Mouse (Mus musculus): ENCODE results near the gene Plxna2. TPM values are rescaled to one million over a fixed set of nuclear protein-coding genes. Genes with fewer than 3 reads are reported as not detected.

The Plxna2 gene
- polyA plus RNA-seq, 2 experiments, result 1.1 to 1.2 TPM

DNA sequence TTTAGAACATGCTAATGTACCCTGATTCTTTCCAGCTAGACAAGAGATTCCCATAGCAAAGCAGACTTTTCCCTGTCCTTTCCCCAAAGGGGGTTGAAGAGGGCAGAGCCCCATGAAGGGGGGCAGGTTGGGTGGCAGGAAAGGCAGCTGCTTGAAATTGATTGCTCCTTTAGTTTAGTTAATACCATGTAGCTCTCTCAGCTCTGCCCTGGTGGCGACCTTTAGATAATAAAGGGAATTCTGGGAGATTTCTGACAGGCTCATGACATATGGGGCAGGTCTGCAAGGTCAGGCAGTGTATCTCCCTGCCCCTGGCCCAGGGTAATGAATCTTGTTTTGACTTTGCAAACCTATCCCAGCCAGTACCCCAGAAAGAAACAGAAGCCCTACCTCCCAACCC, 17.4 kb downstream of the Plxna2 start:
- H3K4me1 ChIP-seq (replicated peaks; ENCODE audit: control insufficient read depth in 2 of 2, insufficient read depth in 2 of 2, low read length in 1 of 2), result peaks cover 0 to 2% of the 10 kb centered on the region in 2 experiments; a peak in 1 of 4 replicates
- no peak overlapping the region for H3K4me3 ChIP-seq (ENCODE audit: insufficient read depth in 1 of 2, low read depth in 2 of 2, low read length in 2 of 2)
- DNase-seq (ENCODE audit: low read depth in 3 of 3, low spot score in 3 of 3) (no peak), ATAC-seq (ENCODE audit: insufficient read depth) (no peak)
- TF ChIP-seq CTCF (IDR thresholded peaks at IDR 0.05; ENCODE audit: low read depth), result no peak
- TF ChIP-seq EP300 (IDR thresholded peaks at IDR 0.05; ENCODE audit: low read depth), result no peak
- no peak overlapping the region for H3K9ac ChIP-seq (replicated peaks)
- H3K27me3 ChIP-seq (ENCODE audit: control insufficient read depth, insufficient read depth, low read length), result no peaks in the 10 kb centered on the region
- WGBS (ENCODE audit: insufficient replicate concordance), result 18% methylated on average over 1 of the region's 1 CpGs
- no peak overlapping the region for H3K27ac ChIP-seq
- H3K4me2 ChIP-seq (ENCODE audit: low read depth), result no peak overlapping the region
- H3K36me3 ChIP-seq (replicated peaks; ENCODE audit: control insufficient read depth, insufficient read depth, low read depth), result no peaks in the 10 kb centered on the region
- H3K9me3 ChIP-seq (ENCODE audit: control insufficient read depth, low read length), result no peaks in the 10 kb centered on the region

DNA sequence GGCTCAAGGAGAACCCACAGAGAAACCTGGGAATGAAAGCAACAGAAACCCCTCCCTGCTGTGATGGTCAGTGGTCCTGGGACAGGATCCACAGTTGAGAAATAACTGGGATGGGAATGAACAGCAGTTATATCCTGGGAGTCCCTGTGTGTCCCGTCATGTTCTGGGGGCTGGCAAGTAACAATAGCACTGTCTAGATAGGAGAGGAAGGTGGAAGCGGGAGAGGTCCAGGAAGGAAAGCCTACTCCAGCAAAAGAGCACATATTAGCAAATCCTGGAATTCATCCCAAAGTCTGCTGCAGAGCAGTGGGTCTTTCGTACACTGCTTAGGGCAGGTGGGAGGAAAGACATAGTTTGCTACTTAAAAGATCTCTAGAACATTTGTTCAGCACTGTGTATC, 17.9 kb downstream of the Plxna2 start:
- no peak for ATAC-seq (ENCODE audit: insufficient read depth)
- 56% methylated on average over 3 of the region's 3 CpGs for WGBS (ENCODE audit: insufficient replicate concordance)

DNA sequence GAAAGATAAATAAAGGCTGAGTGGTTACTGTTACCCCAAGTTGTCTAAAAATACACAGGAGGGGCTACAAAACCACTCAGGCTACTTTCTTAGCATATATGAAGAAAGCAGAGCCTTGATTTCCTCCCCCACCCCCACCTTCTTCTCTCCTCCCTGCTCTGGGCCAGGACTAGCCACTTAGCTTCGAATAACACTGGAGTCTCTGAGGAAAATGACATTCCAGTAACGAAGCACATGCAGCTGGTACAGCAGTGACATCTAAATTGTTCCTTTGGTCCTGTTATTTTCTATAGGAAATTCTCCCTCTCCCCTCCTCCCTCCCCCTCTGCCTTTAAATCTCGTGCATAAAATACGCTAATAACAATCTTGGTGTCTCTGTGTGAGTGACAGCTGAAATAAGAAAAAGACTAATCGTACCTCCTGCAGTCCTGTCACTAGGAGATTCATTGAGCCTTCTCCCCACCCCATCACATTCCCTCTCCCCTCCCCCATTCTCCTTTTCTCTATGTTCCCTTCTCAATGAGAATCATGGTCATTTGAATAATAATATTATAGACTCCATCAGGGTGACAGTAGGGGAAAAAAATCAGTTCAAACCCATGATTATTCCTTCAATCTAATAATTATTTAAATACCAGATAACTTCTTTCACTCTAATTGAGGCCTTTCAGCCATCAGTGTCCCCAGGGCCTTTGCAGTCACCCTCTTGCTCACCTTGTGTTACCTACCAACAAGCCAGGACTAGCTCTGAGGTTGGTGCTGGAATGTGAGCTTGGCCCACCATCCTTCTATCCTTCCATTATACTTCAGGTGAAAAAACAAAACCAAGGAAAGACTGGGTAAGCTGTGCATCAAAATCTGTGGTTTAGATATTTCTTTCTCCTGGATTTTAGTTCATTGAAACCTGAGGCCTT, 19.6 kb downstream of the Plxna2 start:
- TF ChIP-seq EP300 (IDR thresholded peaks at IDR 0.05; ENCODE audit: low read depth) (no peak), CTCF (IDR thresholded peaks at IDR 0.05; ENCODE audit: low read depth) (no peak)
- no peak for DNase-seq (ENCODE audit: low read depth in 3 of 3, low spot score in 3 of 3)
- H3K4me2 ChIP-seq (ENCODE audit: low read depth), result no peak overlapping the region
- no peaks in the 10 kb centered on the region for H3K9me3 ChIP-seq (ENCODE audit: control insufficient read depth, low read length)
- no peaks in the 10 kb centered on the region for H3K4me1 ChIP-seq (replicated peaks; ENCODE audit: control insufficient read depth in 2 of 2, insufficient read depth in 2 of 2, low read length in 1 of 2)
- H3K4me3 ChIP-seq (ENCODE audit: insufficient read depth in 1 of 2, low read depth in 2 of 2, low read length in 2 of 2), result no peak overlapping the region
- no peak overlapping the region for H3K27ac ChIP-seq
- H3K27me3 ChIP-seq (ENCODE audit: control insufficient read depth, insufficient read depth, low read length), result no peaks in the 10 kb centered on the region
- no peak for ATAC-seq (ENCODE audit: insufficient read depth)
- H3K9ac ChIP-seq (replicated peaks), result no peak overlapping the region
- no peaks in the 10 kb centered on the region for H3K36me3 ChIP-seq (replicated peaks; ENCODE audit: control insufficient read depth, insufficient read depth, low read depth)
- WGBS (ENCODE audit: insufficient replicate concordance), result 56% methylated on average over 5 of the region's 5 CpGs

More for the DNA sequence above, 17.9 kb downstream of the Plxna2 start:
- no peak overlapping the region for H3K9ac ChIP-seq (replicated peaks)
- no peak overlapping the region for H3K4me3 ChIP-seq (ENCODE audit: insufficient read depth in 1 of 2, low read depth in 2 of 2, low read length in 2 of 2)
- no peaks in the 10 kb centered on the region for H3K9me3 ChIP-seq (ENCODE audit: control insufficient read depth, low read length)
- peaks cover 0 to 2% of the 10 kb centered on the region in 2 experiments; a peak in 1 of 4 replicates for H3K4me1 ChIP-seq (replicated peaks; ENCODE audit: control insufficient read depth in 2 of 2, insufficient read depth in 2 of 2, low read length in 1 of 2)
- no peaks in the 10 kb centered on the region for H3K27me3 ChIP-seq (ENCODE audit: control insufficient read depth, insufficient read depth, low read length)
- no peaks in the 10 kb centered on the region for H3K36me3 ChIP-seq (replicated peaks; ENCODE audit: control insufficient read depth, insufficient read depth, low read depth)
- H3K4me2 ChIP-seq (ENCODE audit: low read depth), result no peak overlapping the region
- DNase-seq (ENCODE audit: low read depth in 3 of 3, low spot score in 3 of 3), result no peak
- no peak for TF ChIP-seq CTCF (IDR thresholded peaks at IDR 0.05; ENCODE audit: low read depth)
- TF ChIP-seq EP300 (IDR thresholded peaks at IDR 0.05; ENCODE audit: low read depth), result no peak
- H3K27ac ChIP-seq, result no peak overlapping the region

DNA sequence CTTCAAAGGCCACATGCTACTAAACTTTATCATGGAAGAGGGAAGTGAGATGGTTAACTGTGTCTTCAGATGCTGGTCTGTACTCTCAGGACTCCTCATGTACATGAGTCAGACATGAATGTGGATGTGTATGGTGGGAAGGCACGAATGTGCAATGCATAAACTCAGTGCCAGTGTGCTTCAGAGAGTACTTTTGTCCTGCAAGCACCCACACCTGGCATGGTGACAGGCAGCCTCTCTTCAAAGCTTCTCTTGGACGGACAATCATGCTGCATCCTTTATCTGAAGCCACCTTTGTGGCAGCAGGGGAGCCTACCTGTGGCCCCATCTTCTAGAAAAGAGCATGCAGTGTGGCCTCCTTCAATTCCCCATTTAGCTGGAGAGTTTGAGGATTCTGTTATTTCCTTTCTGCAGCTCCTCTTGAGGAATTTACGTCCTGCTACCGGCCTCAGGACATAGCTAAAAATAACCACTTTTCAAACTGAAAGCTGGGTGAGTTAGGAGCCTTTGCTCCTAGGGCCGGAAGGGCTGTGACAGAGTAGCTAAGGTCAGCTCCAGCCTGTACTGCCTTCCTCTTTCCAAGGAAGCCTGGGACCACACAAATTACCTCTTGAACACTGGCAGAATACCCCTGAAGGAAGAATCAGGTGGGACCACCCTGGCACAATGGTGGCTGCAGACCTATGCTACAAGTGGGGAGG, 23.7 kb downstream of the Plxna2 start:
- ATAC-seq (ENCODE audit: insufficient read depth), result no peak
- DNase-seq (ENCODE audit: low read depth in 3 of 3, low spot score in 3 of 3), result no peak
- no peak overlapping the region for H3K27ac ChIP-seq
- no peaks in the 10 kb centered on the region for H3K36me3 ChIP-seq (replicated peaks; ENCODE audit: control insufficient read depth, insufficient read depth, low read depth)
- no peaks in the 10 kb centered on the region for H3K27me3 ChIP-seq (ENCODE audit: control insufficient read depth, insufficient read depth, low read length)
- no peaks in the 10 kb centered on the region for H3K9me3 ChIP-seq (ENCODE audit: control insufficient read depth, low read length)
- 0 out of 4 replicates have a peak, but pooled peaks cover 0 to 2% of the 10 kb centered on the region in 2 experiments for H3K4me1 ChIP-seq (replicated peaks; ENCODE audit: control insufficient read depth in 2 of 2, insufficient read depth in 2 of 2, low read length in 1 of 2)
- WGBS (ENCODE audit: insufficient replicate concordance), result 32% methylated on average over 5 of the region's 5 CpGs
- H3K9ac ChIP-seq (replicated peaks), result no peak overlapping the region
- TF ChIP-seq CTCF (IDR thresholded peaks at IDR 0.05; ENCODE audit: low read depth) (no peak), EP300 (IDR thresholded peaks at IDR 0.05; ENCODE audit: low read depth) (no peak)
- H3K4me3 ChIP-seq (ENCODE audit: insufficient read depth in 1 of 2, low read depth in 2 of 2, low read length in 2 of 2), result no peak overlapping the region
- H3K4me2 ChIP-seq (ENCODE audit: low read depth), result no peak overlapping the region

DNA sequence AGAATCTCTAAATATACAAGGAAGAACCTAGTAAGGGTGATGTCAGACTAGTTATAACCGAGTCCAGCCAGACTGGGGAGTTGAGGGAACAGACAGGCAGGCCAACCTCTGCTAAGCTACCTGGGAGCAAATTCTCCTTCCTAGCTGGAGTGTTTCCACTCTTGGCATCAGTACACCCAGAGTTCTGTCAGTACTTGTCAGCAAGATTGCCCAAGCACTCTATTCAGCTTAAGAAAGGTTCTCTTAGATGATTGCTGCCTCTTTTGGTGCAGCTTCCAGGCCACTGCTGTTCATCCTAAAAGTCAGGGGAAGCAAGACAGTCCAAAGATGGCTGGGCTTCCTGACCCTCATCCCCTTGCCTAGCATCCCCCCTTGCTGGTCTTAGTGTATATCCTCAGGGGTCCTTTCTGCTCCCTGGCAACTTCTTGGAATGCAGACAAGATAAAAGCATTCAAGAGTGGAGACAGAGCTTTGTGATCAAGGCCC, 24.3 kb downstream of the Plxna2 start:
- no peak overlapping the region for H3K27ac ChIP-seq
- H3K9me3 ChIP-seq (ENCODE audit: control insufficient read depth, low read length), result no peaks in the 10 kb centered on the region
- no peak for DNase-seq (ENCODE audit: low read depth in 3 of 3, low spot score in 3 of 3)
- H3K27me3 ChIP-seq (ENCODE audit: control insufficient read depth, insufficient read depth, low read length), result no peaks in the 10 kb centered on the region
- TF ChIP-seq CTCF (IDR thresholded peaks at IDR 0.05; ENCODE audit: low read depth) (no peak), EP300 (IDR thresholded peaks at IDR 0.05; ENCODE audit: low read depth) (no peak)
- H3K4me1 ChIP-seq (replicated peaks; ENCODE audit: control insufficient read depth in 2 of 2, insufficient read depth in 2 of 2, low read length in 1 of 2), result 0 out of 4 replicates have a peak, but pooled peaks cover 0 to 2% of the 10 kb centered on the region in 2 experiments
- ATAC-seq (ENCODE audit: insufficient read depth), result no peak
- H3K4me2 ChIP-seq (ENCODE audit: low read depth), result no peak overlapping the region
- WGBS (ENCODE audit: insufficient replicate concordance), result 23% methylated on average over 1 of the region's 1 CpGs
- H3K9ac ChIP-seq (replicated peaks), result no peak overlapping the region
- H3K36me3 ChIP-seq (replicated peaks; ENCODE audit: control insufficient read depth, insufficient read depth, low read depth), result no peaks in the 10 kb centered on the region
- no peak overlapping the region for H3K4me3 ChIP-seq (ENCODE audit: insufficient read depth in 1 of 2, low read depth in 2 of 2, low read length in 2 of 2)
